Mouse (Mus musculus) C2C12 (cell line): Measurements from ENCODE around the gene Suclg2. TPM values are rescaled to one million over a fixed set of nuclear protein-coding genes. Genes with fewer than 3 reads are reported as not detected.

Experiments
- H3K27me3 ChIP-seq: one replicate; pipeline ENCODE4 v1.6.1; 2011; ENCODE audit not compliant: control insufficient read depth, insufficient read depth, insufficient read length
- H3K36me3 ChIP-seq: one replicate; pipeline ENCODE4 v1.6.1; 2011; ENCODE audit not compliant: control insufficient read depth, insufficient read depth
- H3K4me3 ChIP-seq: one replicate; pipeline ENCODE4 v1.5.1; 2011; ENCODE audit warnings: mild to moderate bottlenecking, control low read depth; ENCODE audit not compliant: poor library complexity, insufficient read depth, severe bottlenecking
- H3K79me2 ChIP-seq: one replicate; pipeline ENCODE4 v1.6.1; 2011; ENCODE audit not compliant: control insufficient read depth, insufficient read depth
- H3K79me3 ChIP-seq: one replicate; pipeline ENCODE4 v1.6.1; 2011; ENCODE audit warnings: low read depth, control low read depth
- H3ac ChIP-seq: one replicate; pipeline ENCODE3; 2011; ENCODE audit warnings: low read depth; ENCODE audit not compliant: control insufficient read depth, insufficient read length
- CEBPB ChIP-seq: IDR thresholded peaks from one replicate; pipeline ENCODE4 v1.6.1; 2011; ENCODE audit warnings: low read depth, mild to moderate bottlenecking, control low read depth, moderate library complexity
- CTCF ChIP-seq: IDR thresholded peaks from one replicate; pipeline ENCODE4 v1.5.1; 2011; ENCODE audit not compliant: control insufficient read depth, insufficient read depth, insufficient read length
- FOSL1 ChIP-seq: IDR thresholded peaks from one replicate; pipeline ENCODE4 v1.8.0; 2011; ENCODE audit warnings: mild to moderate bottlenecking, low read length; ENCODE audit not compliant: poor library complexity, insufficient read depth, severe bottlenecking
- MAX ChIP-seq: IDR thresholded peaks from one replicate; pipeline ENCODE4 v1.6.1; 2011; ENCODE audit warnings: mild to moderate bottlenecking, control low read depth
- MYOD1 ChIP-seq: IDR thresholded peaks from one replicate; pipeline ENCODE4 v1.6.1; 2011; ENCODE audit warnings: low read depth; ENCODE audit not compliant: control insufficient read depth, insufficient read length
- MYOG ChIP-seq: IDR thresholded peaks from one replicate; pipeline ENCODE4 v1.6.1; 2011; ENCODE audit not compliant: control insufficient read depth, insufficient read length; ENCODE audit errors: extremely low read depth
- USF1 ChIP-seq: IDR thresholded peaks from one replicate; pipeline ENCODE4 v1.6.1; 2011; ENCODE audit warnings: low read depth, mild to moderate bottlenecking, control low read depth, moderate library complexity
- polyA plus RNA-seq: library from polyadenylated mRNA; unstranded; fragments of >200 nt; fragmentation: generic; extraction: Trizol; gene quantifications from one replicate; pipeline ENCODE4 v1.2.1, GENCODE M21; 2012; ENCODE audit warnings: missing spikeins

Gene Suclg2
- polyA plus RNA-seq, 1 experiment, result 23.2 TPM

- no peak overlapping the region for H3K4me3 ChIP-seq
- no peak overlapping the region for H3ac ChIP-seq
- H3K79me3 ChIP-seq, result no peaks in the 10 kb centered on the region
- no peaks in the 10 kb centered on the region for H3K79me2 ChIP-seq
- no peaks in the 10 kb centered on the region for H3K36me3 ChIP-seq
- no peaks in the 10 kb centered on the region for H3K27me3 ChIP-seq
- TF ChIP-seq CTCF (no peak), MYOD1 (no peak), MYOG (no peak), USF1 (no peak), MAX (no peak), CEBPB (no peak), FOSL1 (no peak)
These were observed 155.1 kb downstream of the Suclg2 start for GRCm38 (mm10) chr6:95563355-95564009.

GRCm38 (mm10) chr6:95556320-95556719 lies 162.3 kb downstream of the Suclg2 start:
- Histone ChIP-seq H3ac (no peak overlapping the region), H3K36me3 (peaks cover 4% of the 10 kb centered on the region), H3K27me3 (no peaks in the 10 kb centered on the region), H3K79me2 (no peaks in the 10 kb centered on the region), H3K4me3 (no peak overlapping the region), H3K79me3 (no peaks in the 10 kb centered on the region)
- no peak for TF ChIP-seq CEBPB
- no peak for TF ChIP-seq MAX

GRCm38 (mm10) chr6:95552339-95552950 lies 166.2 kb downstream of the Suclg2 start:
- no peaks in the 10 kb centered on the region for H3K79me3 ChIP-seq
- TF ChIP-seq CTCF, result no peak
- no peak for TF ChIP-seq MAX
- no peak for TF ChIP-seq MYOG
- no peak for TF ChIP-seq CEBPB
- TF ChIP-seq FOSL1, result no peak
- TF ChIP-seq USF1, result no peak
- TF ChIP-seq MYOD1, result no peak
- peaks cover 4% of the 10 kb centered on the region for H3K36me3 ChIP-seq
- H3K27me3 ChIP-seq, result no peaks in the 10 kb centered on the region
- H3K79me2 ChIP-seq, result no peaks in the 10 kb centered on the region
- no peak overlapping the region for H3ac ChIP-seq
- H3K4me3 ChIP-seq, result no peak overlapping the region

GRCm38 (mm10) chr6:95551000-95551399 lies 167.6 kb downstream of the Suclg2 start:
- no peak overlapping the region for H3ac ChIP-seq
- no peaks in the 10 kb centered on the region for H3K79me3 ChIP-seq
- H3K4me3 ChIP-seq, result no peak overlapping the region
- no peaks in the 10 kb centered on the region for H3K27me3 ChIP-seq
- H3K36me3 ChIP-seq, result no peaks in the 10 kb centered on the region
- no peaks in the 10 kb centered on the region for H3K79me2 ChIP-seq
- TF ChIP-seq CEBPB, result no peak
- TF ChIP-seq MYOG, result no peak
- no peak for TF ChIP-seq CTCF
- TF ChIP-seq MAX, result no peak
- TF ChIP-seq FOSL1, result no peak
- TF ChIP-seq MYOD1, result no peak
- no peak for TF ChIP-seq USF1

- no peaks in the 10 kb centered on the region for H3K27me3 ChIP-seq
- no peak overlapping the region for H3K4me3 ChIP-seq
- no peaks in the 10 kb centered on the region for H3K79me3 ChIP-seq
- TF ChIP-seq MYOG, result no peak
- no peaks in the 10 kb centered on the region for H3K36me3 ChIP-seq
- no peak overlapping the region for H3ac ChIP-seq
- H3K79me2 ChIP-seq, result no peaks in the 10 kb centered on the region
These were observed 172.3 kb downstream of the Suclg2 start for GRCm38 (mm10) chr6:95546189-95546832.

- Histone ChIP-seq H3K4me3 (no peak overlapping the region), H3K27me3 (no peaks in the 10 kb centered on the region), H3K36me3 (no peaks in the 10 kb centered on the region), H3K79me2 (no peaks in the 10 kb centered on the region), H3K79me3 (no peaks in the 10 kb centered on the region), H3ac (no peak overlapping the region)
- TF ChIP-seq MAX, result no peak
- TF ChIP-seq USF1, result no peak
- no peak for TF ChIP-seq MYOG
These were observed 172.9 kb downstream of the Suclg2 start for GRCm38 (mm10) chr6:95545714-95546113.
